Mouse (Mus musculus) testis, adult 2 months (tissue): Measurements from ENCODE around the gene Gm43064. TPM values are rescaled to one million over a fixed set of nuclear protein-coding genes. Genes with fewer than 3 reads are reported as not detected.
"Not testable (repeated sequence)": the region's sequence is repeated elsewhere in the genome, so short reads cannot be mapped to it uniquely, and the experiment has no call there.

Experiments used
- H3K27ac ChIP-seq: fragments of 200-500 bp; 2 replicates; pipeline ENCODE4 v1.5.1; 2012; ENCODE audit warnings: low read depth, low read length; ENCODE audit not compliant: control insufficient read depth, insufficient read depth
- H3K27me3 ChIP-seq: fragments of 200-500 bp; 2 replicates; pipeline ENCODE4 v1.6.1; 2012; ENCODE audit warnings: mild to moderate bottlenecking, low read length, moderate library complexity; ENCODE audit not compliant: control insufficient read depth, insufficient read depth
- H3K36me3 ChIP-seq: fragments of 200-500 bp; 2 replicates; pipeline ENCODE4 v1.6.1; 2012; ENCODE audit warnings: mild to moderate bottlenecking, low read length; ENCODE audit not compliant: control insufficient read depth, insufficient read depth
- H3K4me1 ChIP-seq: fragments of 200-500 bp; 2 replicates; pipeline ENCODE4 v1.6.1; 2012; ENCODE audit warnings: low read length; ENCODE audit not compliant: control insufficient read depth, insufficient read depth
- H3K4me3 ChIP-seq: fragments of 200-500 bp; 2 replicates; pipeline ENCODE4 v1.5.1; 2012; ENCODE audit warnings: low read depth, mild to moderate bottlenecking, low read length, moderate library complexity, mixed read lengths; ENCODE audit not compliant: control insufficient read depth
- CTCF ChIP-seq: fragments of 200-500 bp; IDR thresholded peaks from 2 replicates; pipeline ENCODE4 v1.5.1; 2012; ENCODE audit warnings: low read depth, mild to moderate bottlenecking, inconsistent platforms, low read length, moderate library complexity; ENCODE audit not compliant: control insufficient read depth, insufficient read depth, insufficient replicate concordance
- POLR2A ChIP-seq: fragments of 200-500 bp; IDR thresholded peaks from 2 replicates; pipeline ENCODE4 v1.6.1; 2012; ENCODE audit warnings: low read depth, mild to moderate bottlenecking, inconsistent platforms, low read length, moderate library complexity; ENCODE audit not compliant: control insufficient read depth
- polyA plus RNA-seq: library from polyadenylated mRNA; depleted of rRNA; stranded (reverse); fragments of >200 nt; gene quantifications from 2 replicates; pipeline ENCODE4 v1.2.3, GENCODE M21; 2012

Gene Gm43064
- polyA plus RNA-seq, 1 experiment = 2.2 TPM

DNA sequence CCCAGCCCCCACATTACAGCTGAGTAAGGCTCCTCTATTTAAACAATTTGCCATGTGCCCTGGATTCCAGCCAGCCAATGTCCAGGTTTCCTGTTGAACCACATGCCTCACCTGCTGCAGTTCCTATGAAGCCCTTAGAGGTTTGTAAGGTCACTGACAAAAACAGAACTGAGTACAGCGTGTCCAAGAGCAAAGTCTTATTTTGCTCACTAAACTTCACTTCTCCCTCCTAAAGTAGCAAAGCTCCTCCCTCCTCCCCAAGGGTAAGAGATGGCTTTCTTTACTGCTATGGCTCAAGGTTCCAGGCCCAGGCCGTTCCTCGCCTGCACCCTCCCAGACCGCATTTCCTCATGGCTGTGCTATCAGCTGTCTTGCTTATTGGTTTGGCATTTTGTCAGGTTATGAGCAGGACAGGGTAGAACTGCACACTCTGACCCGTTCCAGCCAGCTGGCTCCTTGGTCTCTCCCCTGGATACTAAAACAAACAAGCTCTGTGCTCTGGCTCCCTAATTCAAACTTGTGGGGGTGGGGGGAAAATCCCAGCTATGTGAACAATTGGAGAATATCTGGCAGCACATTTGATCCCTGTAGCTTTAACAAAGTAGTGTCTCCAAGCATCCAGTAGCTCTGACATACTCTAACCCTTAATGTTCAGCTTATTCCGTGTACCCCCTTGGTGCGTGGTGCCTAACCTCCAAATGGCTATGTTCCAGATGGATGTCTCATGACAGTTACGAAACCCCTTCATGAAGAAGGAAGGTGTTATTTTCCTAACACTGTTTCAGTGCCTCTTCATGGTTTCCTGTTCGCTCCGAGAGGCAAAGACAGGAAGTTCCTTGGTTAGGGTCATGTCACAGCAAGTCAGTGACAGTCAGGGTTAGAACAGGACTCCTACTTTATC, 7.5 kb upstream of the Gm43064 start:
- H3K27ac ChIP-seq = peak overlapping the region; percentile 73
- TF ChIP-seq POLR2A (no peak), CTCF (no peak)

DNA sequence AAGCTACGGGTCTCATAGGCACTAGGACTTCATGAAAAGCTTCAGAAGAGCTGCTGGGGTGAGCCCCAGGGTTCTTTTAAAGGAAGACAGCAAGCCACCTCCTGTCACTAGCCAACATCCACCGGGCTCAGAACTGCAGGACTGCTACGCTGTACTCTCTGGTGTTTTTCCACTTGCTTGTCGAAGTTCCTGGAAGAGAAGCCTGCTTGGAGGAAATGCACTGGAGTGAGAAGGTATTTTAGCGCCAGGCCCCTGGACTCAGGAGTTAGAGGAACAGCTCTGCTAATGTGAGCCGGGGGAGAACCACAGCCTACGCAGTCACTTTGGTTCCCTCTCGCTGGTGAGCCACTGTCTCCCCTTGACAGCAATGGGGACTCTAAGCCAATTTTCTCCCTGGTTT, 6.5 kb upstream of the Gm43064 start:
- Histone ChIP-seq H3K27ac (peak overlapping the region; percentile 58), H3K27me3 (no peaks in the 10 kb centered on the region), H3K4me3 (no peak overlapping the region), H3K4me1 (no peaks in the 10 kb centered on the region), H3K36me3 (peaks cover 4% of the 10 kb centered on the region; the same call in 1 of the 2 replicates)
- TF ChIP-seq CTCF = no peak
- TF ChIP-seq POLR2A = no peak

More for the DNA sequence above, 7.5 kb upstream of the Gm43064 start:
- no peak overlapping the region for H3K4me3 ChIP-seq
- H3K36me3 ChIP-seq = peaks cover 4% of the 10 kb centered on the region; the same call in 1 of the 2 replicates
- H3K27me3 ChIP-seq = no peaks in the 10 kb centered on the region
- H3K4me1 ChIP-seq = no peaks in the 10 kb centered on the region

DNA sequence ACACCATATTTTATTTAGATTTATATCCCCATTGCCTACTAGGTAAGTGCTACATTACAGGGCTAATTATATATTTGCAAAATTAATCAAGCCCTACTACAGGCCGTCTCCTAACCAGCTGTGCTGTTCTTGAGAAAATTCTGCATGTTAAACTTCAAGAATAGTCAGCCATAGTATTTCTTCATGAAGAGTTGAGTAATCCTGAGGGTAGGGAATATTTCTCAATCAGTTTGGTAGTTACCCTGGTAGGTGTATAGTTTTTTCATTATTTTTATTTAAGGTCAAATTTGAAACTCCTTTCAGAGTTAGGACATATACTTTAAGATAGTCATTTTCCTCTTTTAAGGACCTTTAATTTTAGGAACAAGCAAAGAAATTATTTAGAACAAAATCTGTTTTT, 3.7 kb upstream of the Gm43064 start:
- H3K27me3 ChIP-seq = no peaks in the 10 kb centered on the region
- H3K4me3 ChIP-seq = no peak overlapping the region
- H3K4me1 ChIP-seq = no peaks in the 10 kb centered on the region; the same call in 1 of the 2 replicates
- no peak overlapping the region for H3K27ac ChIP-seq
- TF ChIP-seq POLR2A = no peak
- H3K36me3 ChIP-seq = peaks cover 4% of the 10 kb centered on the region; the same call in 1 of the 2 replicates

DNA sequence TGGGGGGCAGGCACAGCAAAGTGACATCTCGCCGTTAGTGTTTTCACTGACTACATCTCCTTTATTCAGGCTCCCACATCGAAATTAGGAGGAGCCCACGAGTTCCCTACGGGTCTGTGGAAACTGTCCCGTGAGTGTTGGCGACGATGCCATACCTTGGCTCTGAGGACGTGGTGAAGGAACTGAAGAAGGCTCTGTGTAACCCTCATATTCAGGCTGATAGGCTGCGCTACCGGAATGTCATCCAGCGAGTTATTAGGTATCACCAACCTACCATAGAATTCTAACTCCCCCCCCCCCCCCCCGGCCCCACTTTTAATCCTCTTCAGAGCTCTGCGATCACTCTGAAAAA, 402 bp downstream of the Gm43064 start:
- H3K4me1 ChIP-seq = no peaks in the 10 kb centered on the region; the same call in 1 of the 2 replicates
- no peak for TF ChIP-seq CTCF
- TF ChIP-seq POLR2A = no peak
- peak overlapping the region; percentile 97 for H3K4me3 ChIP-seq
- peak overlapping the region; percentile 95 for H3K27ac ChIP-seq
- no peaks in the 10 kb centered on the region for H3K27me3 ChIP-seq
- H3K36me3 ChIP-seq = 0 out of 2 replicates have a peak, but pooled peaks cover 2% of the 10 kb centered on the region

DNA sequence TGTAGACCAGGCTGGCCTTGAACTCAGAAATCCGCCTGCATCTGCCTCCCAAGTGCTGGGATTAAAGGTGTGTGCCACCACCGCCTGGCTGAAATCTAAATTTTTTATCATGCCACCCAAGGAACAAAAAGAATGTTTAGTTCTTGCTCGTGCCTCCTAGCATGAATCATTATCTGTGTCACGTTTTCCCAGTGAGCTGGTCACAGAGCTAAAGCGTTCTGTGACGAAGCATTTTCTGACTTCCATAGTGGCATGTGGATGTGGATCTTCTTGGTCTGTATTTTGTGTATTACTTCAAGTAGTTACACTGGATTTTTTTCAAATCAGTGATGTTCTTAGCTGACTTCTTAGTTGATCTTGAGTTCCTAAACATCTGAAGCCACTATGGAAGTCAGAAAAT, 1.6 kb downstream of the Gm43064 start:
- H3K4me3 ChIP-seq = no peak overlapping the region
- no peak overlapping the region for H3K27ac ChIP-seq
- H3K27me3 ChIP-seq = no peaks in the 10 kb centered on the region
- H3K4me1 ChIP-seq = no peaks in the 10 kb centered on the region; the same call in 1 of the 2 replicates
- 0 out of 2 replicates have a peak, but pooled peaks cover 2% of the 10 kb centered on the region for H3K36me3 ChIP-seq
- TF ChIP-seq CTCF = no peak
- TF ChIP-seq POLR2A = no peak

DNA sequence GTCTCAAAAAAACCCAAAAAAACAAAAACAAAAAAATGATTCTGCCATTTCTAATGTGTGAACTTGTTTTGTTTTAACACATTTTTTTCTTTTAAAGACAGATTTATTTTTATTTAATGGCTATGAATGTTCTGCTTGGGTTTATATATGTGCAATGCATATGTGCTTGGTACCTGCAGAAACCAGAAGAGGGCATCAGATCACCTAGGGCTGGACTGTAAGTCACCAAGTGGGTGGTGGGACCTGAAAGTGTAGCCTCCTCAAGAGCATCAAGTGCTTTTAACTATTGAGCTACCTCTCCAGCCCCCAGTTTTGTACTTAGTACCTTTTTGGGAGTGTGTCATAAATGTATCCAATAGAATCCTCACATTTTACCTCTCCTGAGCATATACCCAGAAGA, 18.2 kb downstream of the Gm43064 start:
- no peaks in the 10 kb centered on the region for H3K27me3 ChIP-seq
- H3K4me3 ChIP-seq = no peak overlapping the region
- H3K36me3 ChIP-seq = no peaks in the 10 kb centered on the region
- TF ChIP-seq POLR2A (no peak), CTCF (no peak)
- H3K27ac ChIP-seq = no peak overlapping the region
- no peaks in the 10 kb centered on the region for H3K4me1 ChIP-seq

DNA sequence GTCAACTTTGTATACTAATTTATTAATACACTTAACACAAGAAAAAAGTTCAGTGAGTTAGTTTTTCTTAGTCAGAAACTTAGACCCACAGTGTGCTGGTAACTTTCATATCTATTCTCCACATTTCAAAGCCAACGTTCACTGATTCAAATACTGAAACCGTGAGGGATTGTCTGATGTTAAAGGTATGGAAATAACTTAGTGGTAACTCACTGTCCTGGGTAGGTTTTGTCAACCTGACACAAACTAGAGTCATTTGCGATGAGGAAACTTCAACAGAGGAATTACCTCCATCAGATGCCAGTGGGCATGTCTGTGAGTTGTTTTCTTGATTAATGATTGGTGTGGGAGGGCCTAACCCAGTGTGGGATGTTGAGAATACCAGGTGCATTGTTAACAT, 19.7 kb downstream of the Gm43064 start:
- Histone ChIP-seq H3K36me3 (no peaks in the 10 kb centered on the region), H3K4me3 (no peak overlapping the region), H3K27me3 (no peaks in the 10 kb centered on the region), H3K4me1 (no peaks in the 10 kb centered on the region), H3K27ac (no peak overlapping the region)
- TF ChIP-seq POLR2A = no peak
- no peak for TF ChIP-seq CTCF

DNA sequence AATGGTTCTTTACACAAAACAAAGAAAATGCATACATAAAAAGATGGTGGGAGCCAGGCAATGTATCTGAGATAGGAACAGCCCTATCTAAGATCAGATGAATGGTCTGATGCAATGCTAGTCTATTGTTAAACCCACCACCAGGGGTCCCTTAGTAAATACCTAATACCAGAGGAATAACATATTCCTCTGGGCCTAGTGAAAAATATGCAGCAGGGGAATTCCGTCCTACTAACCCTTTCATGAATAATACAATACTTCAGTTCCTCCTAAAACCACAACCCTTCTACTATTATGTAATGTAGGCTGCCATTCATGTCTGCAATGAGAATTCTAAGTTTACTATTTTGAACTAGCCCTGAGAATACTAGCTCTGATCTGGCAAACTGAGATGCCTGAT, 21.3 kb downstream of the Gm43064 start:
- H3K4me1 ChIP-seq, H3K27me3 ChIP-seq, H3K36me3 ChIP-seq, H3K27ac ChIP-seq, H3K4me3 ChIP-seq: not testable (repeated sequence)
